Mouse (Mus musculus) lung, adult 2 months (tissue): ENCODE measurements around the gene Olfml3. TPM values are rescaled to one million over a fixed set of nuclear protein-coding genes. Genes with fewer than 3 reads are reported as not detected.

Source experiments
- DNase-seq: peaks from one replicate; pipeline ENCODE4 v3.0.0; 2022
- H3K4me1 ChIP-seq: fragments of 200-500 bp; 2 replicates; pipeline ENCODE4 v1.6.1; 2011; ENCODE audit warnings: low read length; ENCODE audit not compliant: control insufficient read depth, insufficient read depth
- H3K4me3 ChIP-seq: fragments of 200-500 bp; replicated peaks from 2 replicates; pipeline ENCODE3; 2011; ENCODE audit warnings: low read depth, mild to moderate bottlenecking, control low read depth, low read length; ENCODE audit errors: extremely low read depth
- CTCF ChIP-seq: fragments of 200-500 bp; IDR thresholded peaks from 2 replicates; pipeline ENCODE4 v1.5.1; 2011; ENCODE audit warnings: mild to moderate bottlenecking, low read length, control low read depth; ENCODE audit not compliant: insufficient read depth
- POLR2A ChIP-seq: fragments of 200-500 bp; IDR thresholded peaks from 2 replicates; pipeline ENCODE4 v1.6.1; 2011; ENCODE audit warnings: low read depth, mild to moderate bottlenecking, control low read depth, low read length, borderline replicate concordance; ENCODE audit errors: extremely low read depth
- WGBS: fragments of 180-500 bp; shearing (Covaris S2); methylation state at CpG from one replicate; pipeline ENCODE4 v1.1.7; 2018; 5-methylcytosine and 5-hydroxymethylcytosine counted together
- polyA plus RNA-seq: library from polyadenylated mRNA; depleted of rRNA; stranded (reverse); fragments of >200 nt; gene quantifications from 2 replicates; pipeline ENCODE4 v1.2.3, GENCODE M21; 2012; rRNA removed

Olfml3 gene
- polyA plus RNA-seq: 56.3 and 80.9 TPM in 2 replicates

DNA sequence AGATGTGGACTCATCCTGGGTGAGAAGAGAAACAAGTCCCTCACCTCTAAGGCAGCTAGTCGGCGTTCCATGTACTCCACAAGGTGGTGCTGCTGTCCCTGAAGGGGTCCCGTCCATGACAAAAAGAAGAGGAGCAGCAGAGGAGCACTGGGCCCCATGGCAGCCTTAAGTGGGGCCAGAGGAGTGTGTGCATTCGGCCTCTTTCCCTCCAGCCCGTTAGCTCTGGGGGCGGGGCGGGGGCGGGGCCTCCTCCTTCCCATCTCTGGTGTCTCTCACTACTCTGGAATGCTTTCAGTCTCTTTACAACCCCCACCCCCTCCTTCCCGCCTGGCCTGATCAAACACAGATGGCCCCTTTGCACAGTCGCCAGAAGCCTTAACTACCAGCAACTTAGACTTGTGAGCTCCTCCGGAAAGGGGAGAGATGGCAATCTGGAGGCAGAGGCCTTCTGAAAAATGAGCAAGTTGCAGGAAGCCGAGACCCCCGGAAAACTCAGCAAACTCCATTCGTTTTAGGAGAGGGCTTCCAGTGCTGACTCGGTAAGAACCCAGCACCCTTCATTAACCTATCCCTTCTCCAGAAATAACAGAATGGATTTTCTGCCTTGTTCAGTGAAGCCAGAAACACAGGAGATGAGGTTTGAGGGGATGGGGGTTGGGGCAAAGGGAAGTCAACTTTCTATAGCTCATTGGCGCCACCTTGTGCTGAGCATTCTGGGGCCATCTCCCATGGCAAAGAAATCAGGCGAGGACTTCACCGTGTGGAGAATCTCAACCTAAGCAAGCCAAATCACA, at the start of gene Olfml3:
TSS of gene Olfml3 (minus strand) at position 224 of the 794 bp plus-strand sequence.
- 2% methylated on average over 18 of the region's 18 CpGs for WGBS
- TF ChIP-seq CTCF (peak; percentile 90), POLR2A (peak; percentile 86; the same call in 1 of the 2 replicates)
- peak within 1 kb of the TSS; percentile 68 for H3K4me3 ChIP-seq
- H3K4me1 ChIP-seq: peaks cover 8% of the 10 kb centered on the region
- peak; percentile 84 for DNase-seq

DNA sequence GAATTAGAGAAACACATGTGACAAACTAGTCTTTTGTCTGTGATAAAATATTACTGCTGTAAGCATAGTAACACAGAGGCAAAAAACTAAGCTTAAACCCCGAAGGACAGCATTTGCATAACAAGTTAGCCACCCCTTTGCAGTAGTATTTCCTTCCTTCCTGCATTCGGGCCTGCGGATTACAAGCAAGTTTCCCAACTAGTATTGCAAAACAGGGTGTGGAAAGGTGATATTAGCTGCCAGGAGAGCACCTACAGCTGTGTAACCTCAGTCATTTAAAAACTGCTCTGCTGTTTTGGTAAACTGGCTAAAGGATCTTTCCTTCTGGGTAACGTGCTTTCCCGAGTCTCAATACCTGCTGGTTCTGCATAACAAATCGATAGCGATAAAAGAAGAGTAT, 49.4 kb upstream of the Olfml3 start:
- no peak for DNase-seq
- no peak for TF ChIP-seq POLR2A
- Histone ChIP-seq H3K4me1 (peaks cover 29% of the 10 kb centered on the region), H3K4me3 (no peak overlapping the region)
- 35% methylated on average over 7 of the region's 7 CpGs for WGBS

DNA sequence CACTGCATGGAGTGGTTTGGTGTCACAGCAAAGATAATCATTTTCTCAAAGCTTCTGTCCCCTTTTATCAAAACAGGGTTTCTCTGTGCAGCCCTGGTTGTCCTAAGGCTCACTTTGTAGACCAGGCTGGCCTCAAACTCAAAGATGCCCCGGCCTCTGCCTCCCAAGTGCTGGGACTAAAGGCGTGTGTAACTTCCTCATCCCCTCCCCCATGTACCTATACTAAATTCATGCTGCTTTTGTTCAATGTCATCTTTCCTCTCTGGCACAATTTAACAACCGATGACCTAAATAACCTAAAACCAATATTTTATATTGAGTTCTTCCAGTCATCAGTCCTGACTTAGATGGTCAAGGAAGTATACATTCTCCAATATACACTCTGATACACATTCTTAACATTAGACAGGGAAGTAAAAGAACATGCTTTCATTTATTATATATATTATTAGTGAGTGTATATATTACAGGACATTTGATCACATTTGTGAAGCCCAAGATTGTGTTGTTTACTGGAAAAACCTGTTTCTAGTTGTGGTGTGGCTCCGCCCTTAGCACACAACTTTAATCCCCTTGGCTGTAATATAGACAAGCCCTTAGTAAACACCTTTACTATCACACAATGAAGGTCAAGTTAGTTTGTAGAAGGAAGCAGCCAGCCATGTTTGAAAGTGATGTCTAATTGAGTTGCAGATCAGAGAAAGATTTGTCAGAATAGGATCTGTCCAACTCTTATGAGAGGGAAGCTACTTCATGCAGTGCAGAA, 45.2 kb upstream of the Olfml3 start:
- TF ChIP-seq CTCF (no peak), POLR2A (no peak)
- 67% methylated on average over 4 of the region's 4 CpGs for WGBS
- Histone ChIP-seq H3K4me1 (peaks cover 47% of the 10 kb centered on the region), H3K4me3 (no peak overlapping the region)
- no peak for DNase-seq

DNA sequence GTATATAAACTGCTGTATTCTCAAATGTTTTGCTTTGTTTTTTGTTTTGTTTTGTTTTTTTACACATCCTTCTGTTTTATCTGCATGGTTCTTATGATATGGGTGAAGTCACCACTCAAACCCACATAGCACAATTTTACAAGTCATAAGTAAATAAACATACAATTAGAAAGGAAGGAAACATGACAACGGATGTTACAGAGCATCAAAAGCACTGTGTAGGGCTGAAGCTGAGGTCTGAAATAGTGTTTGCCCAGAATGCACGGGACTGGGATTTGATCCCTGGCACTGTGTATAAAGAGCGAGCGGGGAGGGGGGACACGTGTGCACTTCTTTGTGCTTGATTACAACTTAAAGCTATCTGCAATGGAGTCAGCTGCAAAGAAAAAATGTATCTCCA, 43.0 kb upstream of the Olfml3 start:
- no peak for DNase-seq
- TF ChIP-seq CTCF (no peak), POLR2A (no peak)
- 41% methylated on average over 5 of the region's 5 CpGs for WGBS
- peaks cover 39% of the 10 kb centered on the region for H3K4me1 ChIP-seq
- H3K4me3 ChIP-seq: no peak overlapping the region

DNA sequence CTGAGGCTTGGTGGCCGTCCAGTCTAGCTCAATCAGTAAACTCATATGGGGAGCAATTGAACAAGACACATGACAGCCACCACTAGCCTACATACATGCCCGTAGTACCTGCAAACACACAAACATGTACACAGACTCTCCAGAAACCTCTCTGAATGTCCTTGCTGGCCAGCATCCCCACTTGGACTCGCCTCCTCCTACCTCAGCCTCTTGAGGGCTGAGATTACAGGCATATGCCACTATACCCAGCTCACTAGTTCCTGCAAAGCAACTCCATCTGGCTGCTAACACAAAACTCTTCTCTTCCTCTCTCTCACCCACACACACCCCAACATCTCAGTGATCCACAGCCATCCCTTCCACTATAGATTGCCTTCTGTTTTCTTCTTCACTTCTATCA, 42.5 kb upstream of the Olfml3 start:
- TF ChIP-seq CTCF: no peak
- TF ChIP-seq POLR2A: no peak
- no peak for DNase-seq
- WGBS: 73% methylated on average over 3 of the region's 3 CpGs
- Histone ChIP-seq H3K4me1 (peaks cover 39% of the 10 kb centered on the region), H3K4me3 (no peak overlapping the region)

DNA sequence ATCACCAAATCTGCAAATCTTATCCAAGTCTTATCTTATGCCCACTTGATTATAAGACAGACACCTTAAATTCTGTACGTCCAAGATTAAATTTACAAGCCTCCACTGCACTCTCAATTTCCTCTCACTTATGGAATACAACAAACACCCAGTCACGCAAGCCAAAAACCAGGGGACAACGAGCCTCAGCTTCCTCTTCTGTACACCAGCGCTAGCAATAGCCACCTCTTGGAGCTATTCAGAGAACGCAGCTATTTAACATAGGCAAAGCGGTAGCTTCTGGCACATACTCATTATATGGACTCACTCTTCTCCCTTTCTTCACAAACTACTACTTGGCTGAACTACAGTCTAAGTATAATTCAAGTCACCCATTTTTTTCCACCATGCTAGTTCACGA, 41.4 kb upstream of the Olfml3 start:
- Histone ChIP-seq H3K4me3 (no peak overlapping the region), H3K4me1 (peaks cover 39% of the 10 kb centered on the region)
- DNase-seq: no peak
- TF ChIP-seq CTCF (no peak), POLR2A (no peak)
- WGBS: 48% methylated on average over 7 of the region's 7 CpGs

DNA sequence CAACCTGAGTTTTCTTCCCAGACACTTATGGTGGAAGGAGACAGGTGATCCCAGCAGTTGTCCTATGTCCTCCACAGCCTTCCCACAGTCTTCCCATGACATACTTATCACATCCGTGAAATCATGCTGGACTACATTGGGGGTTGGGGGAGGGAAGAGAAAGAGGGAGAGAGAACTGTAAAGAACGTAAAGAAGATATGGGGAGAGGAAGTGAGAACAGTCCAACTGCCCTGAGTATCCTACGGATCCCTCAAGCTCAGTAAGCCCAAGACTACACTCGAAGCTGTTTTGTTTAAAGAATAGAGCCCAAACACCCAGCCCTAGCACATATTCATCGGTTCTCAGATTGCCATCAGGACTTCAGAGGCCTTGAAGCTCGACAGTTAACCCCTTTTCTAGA, 40.9 kb upstream of the Olfml3 start:
- Histone ChIP-seq H3K4me3 (no peak overlapping the region), H3K4me1 (peaks cover 37% of the 10 kb centered on the region)
- no peak for DNase-seq
- 45% methylated on average over 6 of the region's 6 CpGs for WGBS
- TF ChIP-seq POLR2A: no peak
- TF ChIP-seq CTCF: no peak

DNA sequence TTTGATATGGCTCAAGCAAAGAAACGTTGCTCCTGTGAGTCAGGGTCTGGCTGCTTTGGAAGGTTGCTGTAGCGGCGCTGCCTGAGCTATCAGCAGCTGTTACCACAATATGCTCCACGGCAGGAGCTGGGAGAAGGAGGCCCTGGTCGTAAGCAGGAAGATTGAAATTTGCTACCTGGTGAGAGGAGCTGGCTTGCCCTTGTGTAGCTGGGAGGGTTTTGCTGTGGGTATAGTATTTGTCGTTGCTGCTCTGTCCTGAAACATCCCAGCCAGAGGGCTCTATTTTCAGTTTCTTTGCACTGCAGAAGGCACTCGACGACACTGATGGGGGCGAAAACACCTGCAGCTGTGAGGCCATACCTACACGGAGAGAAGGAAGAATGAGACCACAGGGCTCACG, 40.1 kb upstream of the Olfml3 start:
- TF ChIP-seq POLR2A: no peak
- Histone ChIP-seq H3K4me3 (no peak overlapping the region), H3K4me1 (peaks cover 41% of the 10 kb centered on the region)
- 77% methylated on average over 11 of the region's 11 CpGs for WGBS
- no peak for DNase-seq

DNA sequence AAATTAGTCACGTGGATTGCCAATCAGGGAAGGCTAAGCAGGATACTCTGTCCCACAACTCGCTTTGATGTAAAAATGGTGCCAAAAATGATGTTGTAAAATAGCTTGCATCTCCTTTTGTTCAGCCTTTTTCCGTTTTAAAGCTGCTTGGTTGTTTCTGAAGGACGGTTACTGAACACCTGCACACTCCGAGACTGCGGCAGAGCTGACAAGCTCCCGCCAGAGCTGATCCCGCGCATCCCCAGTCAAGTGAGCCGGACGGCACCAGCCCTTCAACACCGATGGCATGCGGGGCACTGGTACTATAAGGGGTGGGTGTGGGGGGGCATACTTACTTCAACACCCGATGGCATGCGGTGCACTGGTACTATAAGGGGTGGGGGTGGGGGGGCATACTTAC, 36.2 kb upstream of the Olfml3 start:
- no peak for TF ChIP-seq POLR2A
- no peak for TF ChIP-seq CTCF
- Histone ChIP-seq H3K4me1 (peaks cover 33% of the 10 kb centered on the region), H3K4me3 (no peak overlapping the region)
- WGBS: 67% methylated on average over 15 of the region's 15 CpGs
- DNase-seq: no peak

DNA sequence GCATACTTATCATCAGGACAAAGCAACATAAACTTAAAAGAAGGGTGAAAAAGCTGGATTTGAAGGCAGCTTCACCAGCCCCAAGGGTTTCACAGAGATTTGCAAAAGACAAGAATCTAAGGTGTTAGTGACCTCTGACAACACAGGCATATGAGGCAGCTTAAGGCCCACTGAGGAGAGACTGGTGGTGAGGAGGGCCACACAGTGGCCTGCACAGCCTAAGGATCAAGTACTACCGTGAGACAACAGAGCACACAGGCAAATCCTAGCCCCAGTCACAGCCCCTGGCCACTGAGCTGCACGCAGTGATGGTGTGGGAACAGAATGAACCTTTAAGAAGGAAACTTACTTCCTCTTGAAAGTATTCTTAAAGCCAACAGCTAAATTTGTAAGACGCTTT, 35.7 kb upstream of the Olfml3 start:
- no peak for DNase-seq
- TF ChIP-seq CTCF (no peak), POLR2A (no peak)
- peaks cover 29% of the 10 kb centered on the region for H3K4me1 ChIP-seq
- 52% methylated on average over 3 of the region's 3 CpGs for WGBS
- no peak overlapping the region for H3K4me3 ChIP-seq
